Mouse (Mus musculus) forelimb bud, embryonic 11.5 days (tissue): ENCODE results near the gene Gchfr.

ENCODE experiments used
- DNase-seq: peaks from one replicate; pipeline ENCODE4 v3.0.0-alpha.2; 2012; ENCODE audit warnings: low read depth, low spot score

Gchfr gene

DNA sequence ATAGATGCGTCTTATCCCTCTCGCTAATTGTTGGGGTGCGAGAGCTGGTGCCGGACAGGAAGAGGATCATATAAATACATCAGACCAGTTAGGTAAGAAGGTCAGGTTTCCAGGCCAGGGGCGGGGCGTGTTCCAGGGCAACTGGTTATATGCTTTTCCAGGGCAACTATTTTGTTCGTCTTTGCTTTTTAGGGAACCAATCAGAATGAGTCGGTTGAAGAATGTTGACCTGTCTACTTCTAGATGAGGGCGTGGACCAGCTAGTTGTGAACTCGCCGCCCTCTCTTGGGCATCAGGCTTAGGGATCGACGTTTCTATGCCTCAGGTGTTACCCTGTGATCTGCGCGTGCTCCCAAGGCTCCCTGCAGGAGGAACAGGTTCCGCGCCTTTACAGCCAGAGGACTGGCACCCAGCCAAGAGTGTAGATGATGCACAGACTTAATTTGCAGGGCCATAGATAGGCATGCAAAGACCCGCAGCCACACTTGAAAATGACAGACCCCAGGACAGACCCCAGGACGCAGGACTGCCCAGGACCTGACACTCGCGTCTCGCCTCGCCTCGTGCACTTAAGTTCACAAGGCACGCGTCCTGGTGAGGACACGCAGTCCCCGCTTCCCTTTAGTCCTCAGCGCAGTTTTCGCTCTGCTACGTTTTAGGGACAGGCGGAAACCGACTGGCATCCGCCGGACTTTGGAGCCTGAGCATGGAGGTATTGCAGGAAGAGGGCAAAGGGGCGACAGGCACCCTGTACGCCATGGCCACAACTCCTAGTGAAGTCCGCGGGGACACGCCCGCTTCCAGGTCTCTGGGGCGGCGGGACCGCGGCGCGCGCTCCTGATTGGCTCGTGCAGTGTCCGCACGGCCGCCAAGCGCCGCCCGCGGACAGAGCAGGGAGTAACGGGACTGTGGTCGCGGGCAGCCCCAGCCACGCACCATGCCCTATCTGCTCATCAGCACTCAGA lies at the start of gene Gchfr:
Gchfr (plus strand) TSS at position 873 of the 965 bp plus-strand sequence.
- DNase-seq: peak; percentile 40

DNA sequence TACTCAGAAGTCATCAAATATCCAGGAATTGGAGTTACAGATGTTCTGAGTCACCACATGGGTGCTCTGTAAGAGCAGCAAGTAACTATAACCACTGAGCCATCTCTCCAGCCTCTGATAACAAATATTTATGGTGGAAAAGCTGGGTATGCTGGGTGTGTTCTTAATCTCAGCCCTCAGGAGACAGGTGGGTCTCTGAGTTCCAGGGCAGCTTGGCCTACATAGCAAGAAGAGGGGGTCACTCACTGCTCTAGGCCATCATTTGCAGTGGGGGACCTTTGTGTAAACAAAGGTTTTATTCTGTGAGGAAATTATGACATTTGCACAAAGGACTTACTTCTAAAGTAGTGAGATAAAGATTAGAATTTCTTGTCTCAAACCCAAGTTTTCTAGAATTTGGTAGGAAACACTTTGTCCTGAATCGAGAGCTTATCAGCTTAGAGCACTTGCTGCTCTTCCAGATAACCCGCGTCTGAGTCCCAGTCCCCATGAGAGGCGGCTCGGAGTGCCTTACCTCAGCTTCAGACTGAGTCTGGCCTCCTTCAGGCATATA lies 31.2 kb upstream of the Gchfr start:
- no peak for DNase-seq

DNA sequence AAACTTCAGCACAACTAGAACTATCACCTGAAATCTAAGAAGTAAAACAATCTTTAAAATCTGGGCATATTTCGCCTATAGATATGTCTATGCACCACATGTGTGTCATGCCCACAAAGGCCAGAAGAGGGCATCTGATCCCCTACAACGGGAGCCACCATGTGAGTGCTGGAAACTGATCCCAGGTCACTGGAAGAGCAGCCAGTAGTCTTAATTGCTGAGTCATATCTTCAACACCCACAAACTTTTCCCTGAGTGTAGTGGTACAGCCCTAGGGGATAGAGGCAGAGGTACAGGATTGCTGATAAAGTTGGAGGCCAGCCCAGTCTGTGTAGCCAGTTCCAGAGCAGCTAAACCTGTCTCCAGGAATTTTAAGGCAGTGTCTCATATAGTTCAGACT lies 22.4 kb upstream of the Gchfr start:
- no peak for DNase-seq

DNA sequence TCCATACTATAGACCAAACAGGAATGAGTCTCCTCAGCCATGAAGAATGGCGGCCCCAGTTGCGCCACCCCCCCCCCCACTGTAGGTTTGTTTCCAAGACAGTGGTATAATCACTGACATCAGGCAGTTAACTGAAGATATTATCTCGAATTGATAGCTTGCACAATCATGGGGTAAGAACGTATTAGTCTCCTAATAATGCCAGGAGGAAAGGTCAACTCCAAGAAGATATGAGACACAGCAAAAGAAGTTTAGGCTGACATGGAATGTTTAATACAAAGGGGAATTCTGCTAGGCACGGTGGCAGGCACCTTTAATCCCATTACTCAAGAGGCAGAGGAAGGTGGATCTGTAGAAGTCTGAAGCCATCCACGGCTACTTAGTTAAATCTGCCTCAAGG lies 21.1 kb upstream of the Gchfr start:
- DNase-seq: no peak

DNA sequence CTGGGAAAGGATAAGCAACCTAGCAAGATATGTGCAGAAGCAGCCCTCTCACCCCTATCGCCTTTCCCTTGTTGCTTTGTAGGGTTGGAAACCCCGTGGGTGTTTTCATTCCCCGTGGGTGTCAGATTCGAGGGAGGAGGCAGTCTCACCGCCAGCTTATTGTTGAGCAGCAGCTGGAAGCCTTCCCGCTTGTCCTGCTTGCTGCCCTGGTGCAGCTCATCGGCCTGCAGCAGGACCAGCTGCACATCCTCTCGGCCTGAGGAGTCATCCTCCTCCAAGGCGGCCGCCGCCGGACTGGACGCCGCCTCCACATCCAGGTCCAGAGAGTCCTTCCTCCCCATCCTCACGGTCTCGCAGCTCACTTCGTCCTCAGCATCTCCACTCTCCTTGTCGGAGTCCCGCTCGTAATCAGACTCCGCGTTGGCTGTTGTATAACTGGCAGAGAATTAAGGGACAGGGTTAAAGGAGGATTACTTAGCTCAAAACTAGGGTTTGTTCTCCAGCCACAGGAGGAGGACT lies 20.4 kb upstream of the Gchfr start:
- no peak for DNase-seq

DNA sequence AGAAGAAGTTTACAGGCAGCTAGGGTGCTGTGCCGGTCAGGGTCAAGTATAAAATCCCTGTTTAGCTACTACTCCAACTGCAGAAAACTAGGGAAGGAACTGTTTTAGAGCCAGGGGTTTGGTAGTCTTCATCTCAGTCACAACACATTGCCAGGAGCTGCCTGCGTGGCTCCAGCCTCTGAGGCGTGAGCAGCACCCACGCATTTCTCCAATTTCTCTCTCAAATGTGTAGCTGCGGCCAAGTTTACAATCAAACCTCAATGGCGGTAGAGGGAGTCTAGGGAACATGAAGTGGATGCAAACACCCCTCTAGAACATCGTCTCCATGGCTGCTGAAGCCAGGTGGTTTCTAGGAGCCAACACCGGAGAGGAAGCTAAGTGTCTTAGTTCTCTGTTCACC lies 19.8 kb upstream of the Gchfr start:
- DNase-seq: no peak

DNA sequence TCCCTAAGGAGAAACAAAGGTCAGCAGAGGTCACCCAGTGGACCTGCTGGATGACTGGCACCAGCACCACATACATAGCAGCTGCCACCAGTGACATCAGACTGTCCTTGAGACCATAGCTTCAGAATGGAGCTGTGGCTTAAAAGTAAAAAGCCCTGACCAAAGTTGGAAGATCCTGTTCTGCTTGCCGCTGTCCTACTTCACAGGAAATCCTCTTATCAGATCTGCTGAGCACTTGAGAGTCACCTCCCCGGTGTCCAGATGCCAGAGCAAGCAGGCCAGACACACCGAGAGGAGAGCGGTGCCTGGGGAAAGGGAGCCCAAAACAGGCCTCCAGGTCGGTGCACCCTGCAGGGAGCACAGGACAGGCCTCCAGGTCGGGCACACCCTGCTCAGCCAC lies 15.3 kb upstream of the Gchfr start:
- no peak for DNase-seq

DNA sequence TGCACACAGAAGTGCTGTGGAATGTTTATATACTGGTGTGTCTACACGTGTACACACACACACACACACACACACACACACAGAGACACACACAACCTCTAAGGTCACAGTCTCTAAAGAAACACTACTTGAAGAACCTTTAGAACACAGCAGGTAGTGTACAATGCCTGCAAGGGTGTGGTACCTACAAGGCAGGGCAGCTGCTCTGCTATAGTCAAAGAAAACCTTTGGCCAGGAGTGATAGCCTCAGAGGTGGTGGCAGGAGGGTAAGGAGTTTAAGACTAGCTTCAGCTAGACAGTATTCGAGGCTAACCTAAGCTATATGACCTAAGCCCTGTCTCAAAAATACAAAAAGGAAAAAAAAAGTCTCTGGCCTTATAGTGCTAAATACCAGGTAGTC lies 12.9 kb upstream of the Gchfr start:
- DNase-seq: no peak

DNA sequence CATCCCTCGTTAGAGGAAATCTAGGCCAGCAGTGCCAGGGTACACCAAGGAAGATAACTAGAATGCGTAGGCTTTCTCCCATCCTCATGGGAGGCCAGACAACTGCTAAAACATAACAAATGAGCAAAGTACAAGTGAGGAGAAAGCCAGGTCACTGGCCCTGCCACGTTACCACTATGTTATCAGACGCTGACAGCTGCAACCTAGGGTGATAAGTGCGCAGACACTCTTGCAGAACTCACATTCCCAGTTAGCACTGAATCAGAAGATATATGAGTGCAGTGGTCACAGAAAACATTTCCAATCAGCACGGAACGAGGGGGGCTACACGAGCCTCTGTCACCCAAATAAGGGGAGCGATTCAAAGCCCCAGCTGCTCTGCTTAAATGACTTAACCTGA lies 12.2 kb upstream of the Gchfr start:
- DNase-seq: no peak

DNA sequence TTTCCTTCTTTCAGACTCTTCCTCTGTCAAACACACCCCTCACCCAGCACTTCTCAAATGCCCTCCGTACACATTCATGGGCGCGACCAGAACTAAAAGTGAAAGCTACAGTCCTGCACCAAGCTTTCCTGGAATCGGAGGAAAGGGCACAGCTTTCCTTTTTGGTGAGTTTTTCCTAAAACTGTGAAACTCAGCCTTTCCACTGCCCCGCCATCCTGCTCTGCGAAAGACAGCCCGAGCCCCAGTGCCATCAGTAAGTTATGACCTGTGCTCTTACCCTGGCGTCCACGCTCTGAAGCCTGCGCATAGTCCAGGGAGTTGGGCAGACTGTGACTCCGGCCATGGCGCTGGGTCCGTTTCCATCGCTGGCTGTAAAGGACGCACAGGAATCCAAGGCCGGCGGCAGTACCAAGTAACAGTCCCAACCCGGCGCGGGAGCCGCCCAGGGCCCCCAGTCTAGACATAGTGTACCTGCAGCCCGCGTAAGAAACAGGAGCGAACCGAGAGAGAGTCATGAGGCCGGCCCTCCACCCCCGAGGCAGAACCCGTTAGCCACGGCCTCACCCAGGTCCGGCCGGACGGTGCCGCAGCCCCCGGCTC lies 11.4 kb upstream of the Gchfr start:
- no peak for DNase-seq

DNA sequence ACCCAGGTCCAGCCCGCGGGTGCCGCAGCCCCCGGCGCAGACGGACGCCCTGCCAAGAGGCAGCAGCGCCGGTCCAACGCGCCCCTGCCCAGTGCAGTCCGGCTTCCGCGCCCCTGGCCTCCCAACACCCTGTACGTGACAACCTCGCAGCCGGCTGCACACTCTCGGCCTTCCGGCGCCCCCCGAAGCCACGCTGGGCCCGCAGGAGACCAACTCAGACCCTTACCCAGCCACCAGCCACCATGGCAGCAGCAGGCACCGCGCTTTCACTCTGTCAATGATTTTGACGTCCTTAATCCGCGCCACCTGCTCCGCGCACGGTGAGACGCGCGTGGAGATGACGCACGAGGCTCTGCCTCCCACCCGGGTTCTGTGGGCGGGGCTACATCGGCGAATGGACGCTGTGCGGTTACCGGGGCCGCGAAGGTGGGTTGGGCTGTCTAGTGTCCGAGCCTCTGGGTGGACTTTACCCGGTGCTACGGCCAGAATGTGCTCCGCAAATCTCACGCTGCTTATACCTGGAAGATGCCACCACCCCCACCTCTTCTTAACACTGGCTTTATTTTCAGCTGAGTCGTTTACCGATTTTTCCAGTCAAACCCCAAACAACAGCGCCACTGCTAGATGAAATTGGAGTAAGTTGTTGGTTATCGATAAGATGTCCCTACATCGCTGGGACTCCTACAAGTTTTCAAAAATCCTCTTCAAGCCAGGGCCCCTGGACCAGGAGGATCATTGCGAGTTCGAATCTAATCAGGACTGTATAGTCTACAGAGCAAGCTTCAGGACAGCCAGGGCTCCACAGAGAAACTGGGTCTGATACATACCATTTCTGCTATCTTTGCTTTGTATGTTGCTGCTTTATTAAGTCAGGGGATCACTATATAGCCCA lies 10.6 kb upstream of the Gchfr start, which contains the start of gene Rmdn3:
Rmdn3 (minus strand) TSS at position 354 of the 892 bp plus-strand sequence.
- peak; percentile 95 for DNase-seq

DNA sequence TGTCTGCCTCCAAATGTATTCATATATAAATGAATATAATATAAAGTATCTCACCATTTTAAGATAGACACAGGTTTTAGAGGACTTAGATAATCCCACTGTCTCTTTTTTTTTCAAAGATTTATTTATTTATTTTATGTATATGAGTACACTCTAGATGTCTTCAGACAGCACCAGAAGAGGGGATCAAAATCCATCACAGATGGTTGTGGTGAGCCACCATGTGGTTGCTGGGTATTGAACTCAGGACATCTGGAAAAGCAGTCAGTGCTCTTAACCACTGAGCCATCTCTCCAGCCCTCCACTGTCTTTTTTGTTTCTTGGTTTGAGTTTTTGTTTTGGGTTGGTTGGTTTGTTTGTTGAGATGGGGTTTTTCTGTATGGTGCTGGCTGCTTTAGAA lies 9.7 kb upstream of the Gchfr start:
- DNase-seq: no peak

DNA sequence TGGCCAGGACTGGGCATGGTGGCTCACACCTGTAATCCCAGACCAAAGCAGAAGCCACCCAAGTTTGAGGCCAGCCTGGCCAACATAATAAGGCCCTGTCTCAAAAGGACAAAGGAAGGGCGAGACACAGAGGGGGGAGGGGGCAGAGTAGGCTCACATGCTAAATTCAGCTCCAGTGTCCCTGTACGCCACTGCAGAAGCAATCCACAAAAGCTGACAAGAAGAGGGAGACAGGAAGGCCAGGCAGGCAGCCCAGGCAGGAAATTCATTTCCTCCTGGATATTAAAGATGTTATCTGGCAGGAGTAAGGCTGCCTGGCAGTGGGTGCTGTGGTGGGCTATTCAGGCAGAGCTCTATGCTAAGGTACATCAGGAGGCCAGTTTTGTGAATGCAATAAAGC lies 6.3 kb upstream of the Gchfr start:
- no peak for DNase-seq

DNA sequence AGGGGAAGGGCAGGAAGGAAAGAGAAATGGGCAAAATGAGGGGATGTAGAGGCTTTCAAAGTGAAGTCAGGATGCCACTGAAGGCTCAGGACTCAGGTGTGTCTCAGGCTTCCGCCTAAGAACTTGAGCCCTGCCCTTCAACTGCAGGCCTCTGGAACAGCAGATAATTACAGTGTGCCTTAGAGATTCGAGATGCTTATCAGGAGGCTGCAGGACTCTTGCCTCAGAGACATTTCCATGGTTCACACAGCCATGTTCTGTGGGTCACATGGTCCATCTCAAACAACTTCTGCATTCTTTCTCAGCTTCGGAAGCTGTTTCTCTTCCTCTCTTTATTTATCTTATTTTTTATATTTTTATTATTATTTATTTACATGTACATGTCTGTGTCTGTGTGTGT lies 4.4 kb upstream of the Gchfr start:
- DNase-seq: no peak

DNA sequence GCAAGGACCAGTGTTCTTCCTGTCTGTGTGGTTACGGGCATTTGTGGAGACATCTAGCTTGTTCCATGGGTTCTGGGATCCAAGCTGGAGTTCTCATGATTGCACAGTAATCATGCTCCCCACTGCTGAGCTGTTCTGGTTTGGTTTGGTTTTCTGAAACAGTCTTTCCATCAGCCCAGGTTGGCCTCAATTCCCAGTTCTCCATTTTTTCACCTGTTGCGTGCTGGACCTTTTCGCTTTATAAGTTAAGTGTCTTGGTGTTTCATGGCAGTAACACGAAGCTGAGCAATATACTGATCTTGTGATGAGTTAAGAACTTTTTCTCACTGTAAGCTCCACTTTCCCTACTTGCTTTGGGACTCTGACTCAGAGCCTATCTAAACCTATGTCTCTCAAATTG lies 3.6 kb upstream of the Gchfr start:
- no peak for DNase-seq

DNA sequence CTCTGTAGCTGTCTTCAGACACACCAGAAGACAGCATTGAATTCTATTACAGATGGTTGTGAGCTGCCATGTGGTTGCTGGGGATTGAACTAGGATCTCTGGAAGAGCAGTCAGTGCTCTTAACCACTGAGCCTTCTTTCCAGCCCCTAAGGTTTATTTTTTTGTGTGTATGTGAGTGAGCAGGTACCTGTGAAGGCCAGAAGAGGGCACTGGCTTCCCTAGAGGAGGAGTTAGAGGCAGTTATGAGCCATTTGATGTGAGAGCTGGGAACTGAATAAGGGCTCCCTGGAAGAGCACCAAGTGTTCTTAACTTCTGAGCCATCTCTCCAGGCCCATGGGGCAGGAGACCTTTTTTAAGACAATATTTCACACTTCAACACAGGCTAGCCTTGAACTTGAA lies 2.2 kb upstream of the Gchfr start:
- no peak for DNase-seq

DNA sequence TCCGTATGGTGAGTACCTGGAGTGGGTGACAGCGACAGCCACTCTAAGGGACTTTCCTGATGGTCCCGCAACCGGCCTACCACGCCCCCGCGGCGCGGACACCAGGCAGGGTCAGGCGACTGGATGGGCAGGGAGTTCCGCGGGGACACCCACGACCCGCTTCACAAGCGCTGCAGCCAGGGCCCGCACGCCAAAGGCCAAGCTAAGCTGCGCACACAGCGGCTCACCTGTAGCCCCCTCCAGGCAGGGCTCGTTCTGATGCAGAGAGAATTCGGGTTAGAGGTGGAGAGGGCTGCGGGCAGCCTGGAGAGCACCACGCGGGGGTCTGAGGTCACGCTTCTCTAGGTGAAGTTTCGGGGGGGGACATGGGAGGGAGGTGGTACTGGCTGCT lies 288 bp downstream of the Gchfr start:
- DNase-seq: no peak

DNA sequence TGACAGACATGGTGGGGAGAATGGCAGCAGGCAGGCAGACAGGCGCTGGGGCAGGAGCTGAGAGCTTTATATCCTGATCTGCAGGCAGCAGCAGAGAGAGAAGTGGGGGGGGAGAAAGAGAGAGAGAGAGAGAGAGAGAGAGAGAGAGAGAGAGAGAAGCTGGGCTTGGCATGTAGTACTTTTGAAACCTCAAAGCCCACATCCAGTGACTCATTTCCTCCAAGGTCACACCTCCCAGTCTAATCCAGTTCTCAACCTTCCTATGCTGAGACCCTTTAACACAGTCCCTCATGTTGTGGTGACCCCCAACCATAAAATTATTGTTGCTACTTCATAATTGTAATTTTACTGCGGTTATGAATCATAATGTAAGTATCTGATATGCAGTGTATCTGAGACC lies 2.7 kb downstream of the Gchfr start:
- DNase-seq: no peak

DNA sequence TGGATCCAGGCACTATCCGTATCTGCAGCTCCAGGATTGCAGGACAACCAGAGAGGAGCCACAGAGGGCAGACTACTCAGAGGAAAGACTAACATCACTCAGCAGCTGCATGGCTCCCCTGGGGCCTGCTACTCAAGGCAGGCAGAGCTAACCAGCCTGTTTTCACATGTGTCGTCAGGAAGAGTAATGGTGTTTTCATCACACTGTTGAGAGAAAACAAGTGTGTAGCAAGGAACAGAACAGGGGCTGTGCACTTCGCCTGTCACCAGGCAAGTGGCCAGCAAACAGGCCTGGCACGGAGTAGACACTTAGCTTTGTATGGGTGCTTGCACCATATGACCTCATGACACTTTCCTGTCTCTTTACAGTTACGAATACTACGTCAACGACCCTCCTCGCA lies 4.0 kb downstream of the Gchfr start:
- DNase-seq: no peak

DNA sequence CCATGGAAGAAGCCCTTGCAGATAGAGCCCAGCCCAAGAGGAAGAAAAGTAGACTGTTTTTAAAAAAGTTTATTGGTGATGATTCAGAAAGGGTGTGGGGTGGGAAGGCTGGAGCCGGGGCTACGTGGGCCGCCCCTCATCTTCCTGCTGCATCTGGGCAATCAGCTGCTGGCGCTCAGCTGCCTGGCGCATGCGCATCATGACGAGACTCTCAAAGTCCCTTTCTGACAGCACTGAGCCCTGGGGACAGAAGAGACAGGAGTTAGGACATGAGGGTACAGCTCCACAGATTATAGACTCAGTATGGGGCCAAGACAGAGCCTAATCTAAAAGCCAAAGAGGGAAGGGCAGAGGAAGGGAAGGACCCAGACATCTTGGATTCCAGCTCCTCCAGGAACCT lies 4.9 kb downstream of the Gchfr start:
- DNase-seq: no peak

DNA sequence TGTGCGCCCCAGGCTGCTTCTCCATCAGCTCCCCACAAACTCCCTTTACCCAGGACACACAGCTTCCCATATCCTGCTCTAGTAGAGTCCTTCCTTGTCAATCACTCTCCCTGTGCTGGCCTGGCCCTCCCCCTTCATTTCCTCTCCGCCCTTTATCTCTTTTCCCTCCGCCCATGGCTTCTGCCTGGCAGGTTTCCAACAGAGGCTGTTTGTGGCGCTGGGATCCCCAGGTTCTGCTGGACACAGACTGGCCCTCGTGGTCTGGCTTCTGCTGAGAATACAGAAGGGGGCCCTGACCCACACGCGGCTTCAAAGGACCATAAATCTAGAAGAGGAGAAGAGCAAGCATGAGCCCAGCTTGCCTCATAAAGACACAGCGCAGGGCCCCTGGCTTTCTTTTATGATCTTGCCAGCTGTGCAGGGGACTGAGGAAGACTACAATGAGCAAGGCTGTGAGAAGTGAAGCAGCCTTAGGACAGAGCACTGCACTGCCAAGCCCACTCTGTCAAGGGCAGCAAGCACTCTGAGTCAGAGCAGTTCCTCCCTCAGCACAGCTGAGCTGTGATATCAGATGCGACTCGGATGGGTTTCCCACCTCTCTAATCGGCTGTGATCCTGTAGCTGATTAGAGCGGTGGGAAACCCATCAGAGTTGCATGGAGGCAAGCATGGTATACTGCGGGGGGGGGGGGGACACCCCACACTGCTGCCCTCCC lies 5.4 kb downstream of the Gchfr start:
- no peak for DNase-seq
